Mouse (Mus musculus) E14TG2a.4 (cell line): ENCODE measurements around the gene Vwa3a.

Source experiments
- CTCF ChIP-seq: conservative IDR thresholded peaks from 2 replicates; pipeline ENCODE4 v1.5.1; 2014; ENCODE audit warnings: low read length
- NANOG ChIP-seq: IDR thresholded peaks from 2 replicates; pipeline ENCODE4 v1.6.1; 2014; ENCODE audit warnings: borderline replicate concordance, low read length, mixed read lengths

DNA sequence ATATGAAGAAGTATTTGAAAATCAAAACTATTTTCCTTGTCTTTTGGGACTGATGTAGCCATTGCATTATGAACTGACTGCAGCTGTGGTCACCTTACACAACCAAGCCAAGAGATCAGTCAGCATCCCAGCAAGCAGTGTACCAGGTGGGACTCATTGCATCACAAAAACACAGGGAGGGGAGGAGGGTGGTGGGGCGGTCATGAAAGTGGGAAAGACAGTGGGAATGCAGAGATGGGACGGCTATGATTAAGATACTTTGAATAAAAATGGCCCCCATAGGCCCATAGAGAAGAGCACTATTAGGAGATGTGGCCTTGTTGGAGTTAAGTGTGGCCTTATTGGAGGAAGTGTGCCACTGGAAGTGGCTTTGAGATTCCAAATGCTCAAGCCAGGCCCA, 42.8 kb upstream of the Vwa3a start:
- TF ChIP-seq CTCF = no peak
- no peak for TF ChIP-seq NANOG
